Mouse (Mus musculus) MEL (cell line): ENCODE data around the gene Igsf23. TPM values are rescaled to one million over a fixed set of nuclear protein-coding genes. Genes with fewer than 3 reads are reported as not detected.

Source experiments
- DNase-seq: peaks from one replicate; pipeline ENCODE4 v3.0.0; 2011; ENCODE audit warnings: low read depth, low spot score
- H3K27ac ChIP-seq: 2 replicates; pipeline ENCODE4 v1.5.1; 2012; ENCODE audit warnings: low read depth, mild to moderate bottlenecking, control low read depth, low read length, moderate library complexity; ENCODE audit not compliant: control insufficient read depth
- H3K27me3 ChIP-seq, 2 experiments: fragments of 150-350 bp in 1 of 2; sonication (generic) in 1 of 2; 2 replicates each; pipeline ENCODE4 v1.6.1; 2012; ENCODE audit warnings: low read length in 2 of 2, mild to moderate bottlenecking in 2 of 2, improper control_type of control experiment in 1 of 2, moderate library complexity in 1 of 2; ENCODE audit not compliant: insufficient read depth in 2 of 2, control insufficient read depth in 1 of 2
- H3K36me3 ChIP-seq, 2 experiments: 2 replicates each; pipeline ENCODE4 v1.6.1; 2012 to 2014; ENCODE audit warnings: low read length in 2 of 2, improper control_type of control experiment in 1 of 2, inconsistent platforms in 1 of 2, mild to moderate bottlenecking in 1 of 2; ENCODE audit not compliant: insufficient read depth in 2 of 2, control insufficient read depth in 1 of 2
- H3K4me1 ChIP-seq, 2 experiments: fragments of 150-350 bp in 1 of 2; sonication (generic) in 1 of 2; 2 replicates each; pipeline ENCODE4 v1.6.1; 2012; ENCODE audit warnings: low read length in 2 of 2, improper control_type of control experiment in 1 of 2, mild to moderate bottlenecking in 1 of 2; ENCODE audit not compliant: insufficient read depth in 2 of 2, control insufficient read depth in 1 of 2
- H3K4me3 ChIP-seq, 2 experiments: fragments of 150-350 bp in 1 of 2; sonication (generic) in 1 of 2; 2 replicates each; pipeline ENCODE4 v1.5.1; 2012; ENCODE audit warnings: low read depth in 2 of 2, low read length in 2 of 2, mild to moderate bottlenecking in 2 of 2, moderate library complexity in 2 of 2, control low read depth in 1 of 2, improper control_type of control experiment in 1 of 2; ENCODE audit not compliant: control insufficient read depth in 1 of 2, insufficient read depth in 1 of 2
- H3K79me2 ChIP-seq: 2 replicates; pipeline ENCODE4 v1.6.1; 2012; ENCODE audit warnings: mild to moderate bottlenecking, low read length, moderate library complexity; ENCODE audit not compliant: control insufficient read depth, poor library complexity, insufficient read depth
- H3K9ac ChIP-seq: 2 replicates; pipeline ENCODE4 v1.6.1; 2012; ENCODE audit warnings: low read depth, mild to moderate bottlenecking, control low read depth, low read length, moderate library complexity; ENCODE audit not compliant: control insufficient read depth, poor library complexity, severe bottlenecking
- H3K9me3 ChIP-seq: fragments of 150-350 bp; sonication (generic); replicated peaks from 2 replicates; pipeline ENCODE4 v1.6.1; 2012; ENCODE audit warnings: mild to moderate bottlenecking, low read length, improper control_type of control experiment, moderate library complexity; ENCODE audit not compliant: insufficient read depth
- BHLHE40 ChIP-seq: IDR thresholded peaks from 2 replicates; pipeline ENCODE4 v1.6.1; 2012; ENCODE audit warnings: low read depth, mild to moderate bottlenecking, inconsistent platforms, low read length, improper control_type of control experiment, borderline replicate concordance
- CHD1 ChIP-seq: IDR thresholded peaks from 2 replicates; pipeline ENCODE4 v1.6.1; 2012; ENCODE audit warnings: low read depth, mild to moderate bottlenecking, inconsistent platforms, low read length, improper control_type of control experiment
- CHD2 ChIP-seq: IDR thresholded peaks from 2 replicates; pipeline ENCODE4 v1.6.1; 2011; ENCODE audit warnings: low read length, improper control_type of control experiment
- CTCF ChIP-seq, 3 experiments: IDR thresholded peaks in 2 of 3; conservative IDR thresholded peaks in 1 of 3; 2 replicates each; pipeline ENCODE4 v1.5.1; 2011 to 2012; ENCODE audit warnings: low read length in 3 of 3, low read depth in 2 of 3, mild to moderate bottlenecking in 2 of 3, improper control_type of control experiment in 1 of 3, inconsistent platforms in 1 of 3, mixed read lengths in 1 of 3, moderate library complexity in 1 of 3; ENCODE audit not compliant: control insufficient read depth in 1 of 3, insufficient read depth in 1 of 3, poor library complexity in 1 of 3, severe bottlenecking in 1 of 3
- ETS1 ChIP-seq: IDR thresholded peaks from 2 replicates; pipeline ENCODE4 v1.6.1; 2012; ENCODE audit warnings: low read depth, mild to moderate bottlenecking, inconsistent platforms, low read length, improper control_type of control experiment, moderate library complexity
- GABPA ChIP-seq: IDR thresholded peaks from 2 replicates; pipeline ENCODE4 v1.6.1; 2012; ENCODE audit warnings: low read depth, mild to moderate bottlenecking, inconsistent platforms, low read length, improper control_type of control experiment, moderate library complexity
- HCFC1 ChIP-seq: IDR thresholded peaks from 2 replicates; pipeline ENCODE4 v1.6.1; 2012; ENCODE audit warnings: low read depth, mild to moderate bottlenecking, inconsistent platforms, low read length, improper control_type of control experiment, moderate library complexity
- KAT2A ChIP-seq: conservative IDR thresholded peaks from 2 replicates; pipeline ENCODE4 v1.6.1; 2012; ENCODE audit warnings: low read depth, low read length, improper control_type of control experiment, inconsistent platforms
- MAFK ChIP-seq: IDR thresholded peaks from 2 replicates; pipeline ENCODE4 v1.6.1; 2011; ENCODE audit warnings: low read depth, mild to moderate bottlenecking, low read length, improper control_type of control experiment, borderline replicate concordance
- MAZ ChIP-seq: IDR thresholded peaks from 2 replicates; pipeline ENCODE4 v1.6.1; 2012; ENCODE audit warnings: low read depth, mild to moderate bottlenecking, inconsistent platforms, low read length, improper control_type of control experiment
- MEF2A ChIP-seq: IDR thresholded peaks from 2 replicates; pipeline ENCODE4 v1.6.1; 2014; ENCODE audit warnings: low read depth, mild to moderate bottlenecking, inconsistent platforms, low read length, improper control_type of control experiment; ENCODE audit not compliant: poor library complexity, insufficient replicate concordance, severe bottlenecking; ENCODE audit errors: extremely low read depth
- MXI1 ChIP-seq: IDR thresholded peaks from 2 replicates; pipeline ENCODE4 v1.6.1; 2011; ENCODE audit warnings: mild to moderate bottlenecking, low read depth, low read length, improper control_type of control experiment
- NRF1 ChIP-seq: IDR thresholded peaks from 2 replicates; pipeline ENCODE4 v1.6.1; 2014; ENCODE audit warnings: low read depth, mild to moderate bottlenecking, inconsistent platforms, low read length, improper control_type of control experiment, moderate library complexity; ENCODE audit not compliant: poor library complexity, insufficient read depth, severe bottlenecking
- POLR2AphosphoS2 ChIP-seq: IDR thresholded peaks from 2 replicates; pipeline ENCODE4 v1.6.1; 2011; ENCODE audit warnings: low read length, improper control_type of control experiment
- POLR2AphosphoS5 ChIP-seq: IDR thresholded peaks from 2 replicates; pipeline ENCODE4 v1.6.1; 2012; ENCODE audit warnings: low read depth, borderline replicate concordance, mild to moderate bottlenecking, inconsistent platforms, low read length, moderate library complexity, mixed read lengths
- RAD21 ChIP-seq: IDR thresholded peaks from 2 replicates; pipeline ENCODE4 v1.6.1; 2011; ENCODE audit warnings: mild to moderate bottlenecking, low read depth, low read length, improper control_type of control experiment
- SMC3 ChIP-seq: IDR thresholded peaks from 2 replicates; pipeline ENCODE4 v1.6.1; 2011; ENCODE audit warnings: low read depth, low read length, improper control_type of control experiment
- TCF12 ChIP-seq: IDR thresholded peaks from 2 replicates; pipeline ENCODE4 v1.6.1; 2014; ENCODE audit warnings: low read depth, mild to moderate bottlenecking, inconsistent platforms, low read length, improper control_type of control experiment, moderate library complexity
- USF1 ChIP-seq: IDR thresholded peaks from 2 replicates; pipeline ENCODE4 v1.6.1; 2014; ENCODE audit warnings: low read depth, mild to moderate bottlenecking, inconsistent platforms, low read length, improper control_type of control experiment, moderate library complexity
- USF2 ChIP-seq, 2 experiments: IDR thresholded peaks; 2 replicates each; pipeline ENCODE4 v1.6.1; 2011 to 2012; ENCODE audit warnings: improper control_type of control experiment in 2 of 2, low read length in 2 of 2, borderline replicate concordance in 1 of 2, inconsistent platforms in 1 of 2, low read depth in 1 of 2, mild to moderate bottlenecking in 1 of 2; ENCODE audit not compliant: insufficient read depth in 1 of 2
- ZMIZ1 ChIP-seq: IDR thresholded peaks from 2 replicates; pipeline ENCODE4 v1.6.1; 2012; ENCODE audit warnings: low read depth, mild to moderate bottlenecking, inconsistent platforms, low read length, improper control_type of control experiment, moderate library complexity
- ZNF384 ChIP-seq: IDR thresholded peaks from 2 replicates; pipeline ENCODE4 v1.6.1; 2012; ENCODE audit warnings: low read depth, mild to moderate bottlenecking, inconsistent platforms, low read length, improper control_type of control experiment
- polyA plus RNA-seq, 2 experiments: library from polyadenylated mRNA; stranded (reverse) in 1 of 2; unstranded in 1 of 2; fragments of >175 nt in 1 of 2; fragments of >200 nt in 1 of 2; gene quantifications; 2 replicates each; pipeline versions ENCODE4 v1.2.1 to v1.2.4; 2012; ENCODE audit warnings: low replicate concordance in 2 of 2, low read depth in 1 of 2; ENCODE audit not compliant: insufficient read length in 2 of 2, insufficient read depth in 1 of 2, missing spikeins in 1 of 2
- total RNA-seq: library from RNA; depleted of rRNA; stranded (reverse); fragments of 300-350 nt; gene quantifications from 2 replicates; pipeline ENCODE4 v1.2.3, GENCODE M21; 2012

Igsf23 gene
- total and polyA plus RNA-seq, 3 experiments, result 0.08 to 0.35 TPM; not detected in 1

GRCm38 (mm10) chr7:19955861-19956260 lies 5.3 kb upstream of the Igsf23 start:
- Histone ChIP-seq H3K36me3 (peaks cover 0 to 2% of the 10 kb centered on the region in 2 experiments; a peak in 1 of 4 replicates), H3K9me3 (no peaks in the 10 kb centered on the region), H3K4me3 (no peak overlapping the region), H3K27ac (no peak overlapping the region), H3K27me3 (no peaks in the 10 kb centered on the region; a peak in 1 of 4 replicates), H3K4me1 (0 out of 4 replicates have a peak, but pooled peaks cover 0 to 4% of the 10 kb centered on the region in 2 experiments), H3K9ac (no peak overlapping the region), H3K79me2 (no peaks in the 10 kb centered on the region)
- DNase-seq, result no peak
- TF ChIP-seq TCF12, result no peak
- no peak for TF ChIP-seq ZNF384
- TF ChIP-seq CHD1, result no peak
- TF ChIP-seq POLR2AphosphoS5, result no peak
- TF ChIP-seq USF2 (IDR thresholded peaks at IDR 0.05; ENCODE audit: borderline replicate concordance in 1 of 2, insufficient read depth in 1 of 2, low read depth in 1 of 2, low read length in 2 of 2), result no peak
- TF ChIP-seq MXI1, result no peak
- no peak for TF ChIP-seq KAT2A
- TF ChIP-seq POLR2AphosphoS2, result no peak
- TF ChIP-seq RAD21, result no peak
- TF ChIP-seq CHD2, result no peak
- TF ChIP-seq HCFC1, result no peak
- TF ChIP-seq USF1, result no peak
- TF ChIP-seq NRF1, result no peak
- no peak for TF ChIP-seq CTCF (IDR thresholded peaks at IDR 0.05 in 2 of 3, conservative IDR thresholded peaks at IDR 0.05 in 1 of 3; ENCODE audit: control insufficient read depth in 1 of 3, insufficient read depth in 1 of 3, low read depth in 2 of 3, low read length in 3 of 3, poor library complexity in 1 of 3, severe bottlenecking in 1 of 3)
- TF ChIP-seq MAZ, result no peak
- no peak for TF ChIP-seq GABPA
- no peak for TF ChIP-seq MAFK
- TF ChIP-seq, all 39 proteins: peak for 0

DNA sequence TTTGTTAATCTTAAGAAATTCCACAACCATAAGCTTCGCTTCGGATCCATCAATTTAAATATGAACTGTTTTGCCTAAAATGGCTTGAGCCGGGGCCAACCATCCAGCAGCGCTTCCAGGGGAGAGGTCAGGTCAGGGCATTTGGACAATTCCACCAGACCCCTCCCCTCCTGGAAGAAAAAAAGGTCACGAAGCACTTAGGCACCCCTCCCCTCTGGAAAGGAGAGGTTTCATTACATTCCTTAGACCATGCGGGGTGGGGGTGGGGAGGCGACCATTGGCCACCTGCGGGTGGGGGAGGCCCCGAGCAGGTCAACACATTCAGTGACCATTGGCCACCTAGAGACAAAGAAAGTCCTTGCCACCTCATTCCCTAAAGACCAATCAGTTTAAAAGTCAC lies 2.5 kb upstream of the Igsf23 start:
- H3K79me2 ChIP-seq, result no peaks in the 10 kb centered on the region
- no peak overlapping the region for H3K4me3 ChIP-seq
- H3K9me3 ChIP-seq, result no peaks in the 10 kb centered on the region
- no peak overlapping the region for H3K9ac ChIP-seq
- H3K27me3 ChIP-seq, result no peaks in the 10 kb centered on the region
- H3K27ac ChIP-seq, result no peak overlapping the region
- H3K4me1 ChIP-seq, result 0 out of 4 replicates have a peak, but pooled peaks cover 0 to 4% of the 10 kb centered on the region in 2 experiments
- peaks cover 0 to 2% of the 10 kb centered on the region in 2 experiments; a peak in 1 of 4 replicates for H3K36me3 ChIP-seq
- DNase-seq, result no peak
- TF ChIP-seq GABPA (no peak), ETS1 (no peak), ZMIZ1 (no peak), USF2 (IDR thresholded peaks at IDR 0.05; ENCODE audit: borderline replicate concordance in 1 of 2, insufficient read depth in 1 of 2, low read depth in 1 of 2, low read length in 2 of 2) (no peak), SMC3 (no peak), POLR2AphosphoS2 (no peak), TCF12 (no peak), ZNF384 (no peak), MEF2A (no peak), BHLHE40 (no peak)
